Mouse (Mus musculus) hindbrain, embryonic 13.5 days (tissue): ENCODE results near the gene 4930579F01Rik. TPM values are rescaled to one million over a fixed set of nuclear protein-coding genes. Genes with fewer than 3 reads are reported as not detected.

ENCODE experiments used
- ATAC-seq: fragments of 200-750 bp; cut with Nextera tagmentation; 2 replicates; pipeline ENCODE4 v1.8.0; 2017; ENCODE audit warnings: moderate TSS enrichment; ENCODE audit not compliant: low FRiP score
- H3K27ac ChIP-seq: fragments of 300-500 bp; sonication (generic); 2 replicates; pipeline ENCODE4 v1.5.1; 2015; ENCODE audit warnings: inconsistent platforms, mild to moderate bottlenecking, moderate library complexity
- H3K27me3 ChIP-seq: fragments of 300-500 bp; sonication (generic); 2 replicates; pipeline ENCODE4 v1.6.1; 2015; ENCODE audit warnings: mild to moderate bottlenecking, inconsistent platforms
- H3K36me3 ChIP-seq: fragments of 300-500 bp; sonication (generic); 2 replicates; pipeline ENCODE4 v1.6.1; 2015; ENCODE audit warnings: mild to moderate bottlenecking, inconsistent platforms
- H3K4me1 ChIP-seq: fragments of 300-500 bp; sonication (generic); replicated peaks from 2 replicates; pipeline ENCODE4 v1.6.1; 2015; ENCODE audit warnings: inconsistent platforms
- H3K4me2 ChIP-seq: fragments of 300-500 bp; sonication (generic); 2 replicates; pipeline ENCODE4 v1.6.1; 2015; ENCODE audit warnings: inconsistent platforms, mild to moderate bottlenecking, moderate library complexity
- H3K4me3 ChIP-seq: fragments of 300-500 bp; sonication (generic); 2 replicates; pipeline ENCODE4 v1.5.1; 2015; ENCODE audit warnings: mild to moderate bottlenecking, inconsistent platforms
- H3K9ac ChIP-seq: fragments of 300-500 bp; sonication (generic); 2 replicates; pipeline ENCODE4 v1.6.1; 2015; ENCODE audit warnings: mild to moderate bottlenecking, inconsistent platforms
- H3K9me3 ChIP-seq: fragments of 300-500 bp; sonication (generic); 2 replicates; pipeline ENCODE4 v1.6.1; 2016; ENCODE audit warnings: inconsistent platforms
- WGBS: fragments of 180-500 bp; shearing (Covaris S2); methylation state at CpG from one replicate; pipeline ENCODE4 v1.1.7; 2015; 5-methylcytosine and 5-hydroxymethylcytosine counted together
- polyA plus RNA-seq: library from polyadenylated mRNA; unstranded; fragments of >200 nt; fragmentation: Nextera tagmentation; extraction: Ambion mirVana; gene quantifications from 2 replicates; pipeline ENCODE4 v1.2.1, GENCODE M21; 2015

4930579F01Rik gene
- polyA plus RNA-seq: 0.10 TPM in 1 of 2 replicates, not detected in the other

- Histone ChIP-seq H3K4me2 (no peak within 1 kb of the TSS), H3K4me3 (no peak within 1 kb of the TSS), H3K27me3 (no peaks in the 10 kb centered on the region), H3K4me1 (0 out of 2 replicates have a peak, but pooled peaks cover 8% of the 10 kb centered on the region), H3K27ac (no peak within 1 kb of the TSS), H3K9ac (no peak within 1 kb of the TSS), H3K36me3 (no peaks in the 10 kb centered on the region), H3K9me3 (no peaks in the 10 kb centered on the region)
- WGBS: 82% methylated on average over 15 of the region's 15 CpGs
- no peak for ATAC-seq
These were observed at the start of gene 4930579F01Rik for GRCm38 (mm10) chr3:138193683-138194302. Gene 4930579F01Rik (minus strand): TSS chr3:138193825.

- H3K9ac ChIP-seq: no peak overlapping the region
- WGBS: 86% methylated on average over 6 of the region's 6 CpGs
- no peaks in the 10 kb centered on the region for H3K36me3 ChIP-seq
- H3K27ac ChIP-seq: no peak overlapping the region
- H3K4me2 ChIP-seq: no peak overlapping the region
- H3K27me3 ChIP-seq: no peaks in the 10 kb centered on the region
- ATAC-seq: no peak
- H3K9me3 ChIP-seq: no peaks in the 10 kb centered on the region
- no peaks in the 10 kb centered on the region; the same call in 1 of the 2 replicates for H3K4me1 ChIP-seq
- H3K4me3 ChIP-seq: no peak overlapping the region
These were observed 49.3 kb upstream of the 4930579F01Rik start for GRCm38 (mm10) chr3:138242933-138243332.

DNA sequence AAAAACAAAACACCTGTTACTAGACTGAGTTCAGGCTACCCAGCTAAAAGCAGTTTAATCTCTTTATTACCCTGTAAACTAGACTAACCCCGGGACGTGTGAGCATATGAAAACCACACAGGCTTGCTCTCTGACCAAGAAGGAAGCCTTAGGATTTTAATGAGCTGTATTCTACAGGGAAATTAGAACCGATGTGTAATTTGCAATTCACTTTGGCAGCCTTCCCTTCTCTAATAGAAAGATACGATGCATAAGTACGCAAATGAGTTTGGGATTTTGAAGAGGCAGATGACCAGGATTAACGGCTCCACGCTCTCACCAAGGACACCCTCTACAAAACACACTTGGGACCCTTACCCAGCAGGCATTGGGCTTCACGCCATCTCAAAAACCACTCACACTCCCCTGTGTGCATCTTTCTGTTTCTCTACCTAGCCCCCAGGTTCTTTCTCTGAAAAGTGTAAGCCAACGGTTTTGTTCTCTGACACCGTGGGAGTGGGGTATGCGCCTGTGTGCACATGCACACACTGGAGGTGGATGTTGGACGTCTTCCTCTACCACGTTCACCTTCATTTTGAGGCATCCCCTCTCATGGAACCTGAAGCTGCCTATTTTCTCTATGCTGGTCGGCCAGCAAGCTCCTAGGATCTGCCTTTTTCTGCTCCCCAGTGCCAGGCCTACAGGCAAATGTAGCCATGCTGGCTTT, 48.5 kb upstream of the 4930579F01Rik start:
- Histone ChIP-seq H3K4me2 (no peak overlapping the region), H3K36me3 (no peaks in the 10 kb centered on the region), H3K9ac (no peak overlapping the region), H3K9me3 (no peaks in the 10 kb centered on the region), H3K4me3 (no peak overlapping the region), H3K27me3 (no peaks in the 10 kb centered on the region), H3K4me1 (no peaks in the 10 kb centered on the region; the same call in 1 of the 2 replicates), H3K27ac (peak overlapping the region; percentile 26; the same call in 1 of the 2 replicates)
- 65% methylated on average over 14 of the region's 14 CpGs for WGBS
- ATAC-seq: peak; percentile 65

DNA sequence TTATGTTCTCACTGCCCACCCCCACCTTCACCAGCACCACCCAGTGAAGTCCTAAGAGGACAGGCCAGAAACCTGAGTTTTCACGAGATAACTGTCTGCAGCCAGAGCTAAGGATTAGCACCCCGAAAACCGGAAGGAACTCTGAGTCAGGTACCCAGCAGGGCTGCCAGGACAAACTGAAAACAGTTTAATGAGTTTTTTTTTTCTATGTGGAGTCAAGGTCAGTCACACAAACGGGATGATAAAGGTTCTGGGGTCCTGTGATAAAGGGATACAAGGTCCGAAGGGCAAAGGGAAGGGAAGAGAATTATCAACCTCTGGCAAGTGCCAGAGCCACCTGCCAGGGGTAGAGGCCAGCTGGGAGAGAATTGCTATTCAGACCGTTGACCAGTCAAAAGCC, 47.7 kb upstream of the 4930579F01Rik start:
- Histone ChIP-seq H3K9ac (no peak overlapping the region), H3K4me2 (no peak overlapping the region), H3K4me3 (no peak overlapping the region), H3K36me3 (no peaks in the 10 kb centered on the region), H3K9me3 (no peaks in the 10 kb centered on the region), H3K27ac (no peak overlapping the region), H3K4me1 (no peaks in the 10 kb centered on the region; the same call in 1 of the 2 replicates), H3K27me3 (no peaks in the 10 kb centered on the region)
- ATAC-seq: no peak
- 75% methylated on average over 6 of the region's 6 CpGs for WGBS

- no peak overlapping the region for H3K9ac ChIP-seq
- H3K4me1 ChIP-seq: no peaks in the 10 kb centered on the region; the same call in 1 of the 2 replicates
- H3K4me2 ChIP-seq: no peak overlapping the region
- no peak overlapping the region for H3K27ac ChIP-seq
- no peak overlapping the region for H3K4me3 ChIP-seq
- no peaks in the 10 kb centered on the region for H3K27me3 ChIP-seq
- no peak for ATAC-seq
- no peaks in the 10 kb centered on the region for H3K36me3 ChIP-seq
- WGBS: 87% methylated on average over 5 of the region's 5 CpGs
- no peaks in the 10 kb centered on the region for H3K9me3 ChIP-seq
These were observed 47.3 kb upstream of the 4930579F01Rik start for GRCm38 (mm10) chr3:138240942-138241341.

- H3K4me1 ChIP-seq: no peaks in the 10 kb centered on the region; the same call in 1 of the 2 replicates
- ATAC-seq: no peak
- no peak overlapping the region for H3K9ac ChIP-seq
- no peaks in the 10 kb centered on the region for H3K27me3 ChIP-seq
- no peaks in the 10 kb centered on the region for H3K36me3 ChIP-seq
- 94% methylated on average over 3 of the region's 3 CpGs for WGBS
- no peak overlapping the region for H3K27ac ChIP-seq
- no peaks in the 10 kb centered on the region for H3K9me3 ChIP-seq
- no peak overlapping the region for H3K4me3 ChIP-seq
- H3K4me2 ChIP-seq: no peak overlapping the region
These were observed 46.8 kb upstream of the 4930579F01Rik start for GRCm38 (mm10) chr3:138240411-138240810.

DNA sequence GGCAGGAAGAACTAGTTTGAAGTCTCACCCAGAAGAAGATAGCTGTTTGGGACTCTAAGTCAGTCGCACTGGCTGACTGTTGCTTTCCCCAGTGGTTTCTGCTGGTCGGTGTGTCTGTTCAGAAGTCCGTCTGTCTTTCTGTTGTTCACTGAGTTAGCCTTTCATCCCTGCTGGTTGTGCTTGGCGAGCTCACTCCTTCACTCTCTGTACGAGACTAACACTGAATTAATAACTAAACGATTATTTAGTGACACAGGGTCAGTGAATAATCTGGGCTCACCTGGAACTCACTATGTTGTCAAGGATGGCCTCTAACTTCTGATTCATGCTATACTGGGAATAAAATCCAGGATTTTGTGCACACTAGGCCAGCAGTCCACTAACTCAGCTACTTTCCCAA, 45.8 kb upstream of the 4930579F01Rik start:
- Histone ChIP-seq H3K9me3 (no peaks in the 10 kb centered on the region), H3K4me1 (no peaks in the 10 kb centered on the region; the same call in 1 of the 2 replicates), H3K4me2 (no peak overlapping the region), H3K9ac (no peak overlapping the region), H3K4me3 (no peak overlapping the region), H3K36me3 (no peaks in the 10 kb centered on the region), H3K27me3 (no peaks in the 10 kb centered on the region), H3K27ac (no peak overlapping the region)
- no peak for ATAC-seq
- 90% methylated on average over 6 of the region's 6 CpGs for WGBS

GRCm38 (mm10) chr3:138238046-138238445, 44.4 kb upstream of the 4930579F01Rik start:
- H3K9ac ChIP-seq: no peak overlapping the region
- ATAC-seq: no peak
- no peaks in the 10 kb centered on the region for H3K27me3 ChIP-seq
- 90% methylated on average over 10 of the region's 10 CpGs for WGBS
- no peak overlapping the region for H3K27ac ChIP-seq
- H3K4me1 ChIP-seq: no peaks in the 10 kb centered on the region; the same call in 1 of the 2 replicates
- H3K4me3 ChIP-seq: no peak overlapping the region
- no peaks in the 10 kb centered on the region for H3K9me3 ChIP-seq
- no peaks in the 10 kb centered on the region for H3K36me3 ChIP-seq
- no peak overlapping the region for H3K4me2 ChIP-seq

GRCm38 (mm10) chr3:138236546-138237163, 43.0 kb upstream of the 4930579F01Rik start:
- no peak overlapping the region for H3K4me3 ChIP-seq
- no peaks in the 10 kb centered on the region for H3K9me3 ChIP-seq
- no peak overlapping the region for H3K27ac ChIP-seq
- no peak for ATAC-seq
- no peaks in the 10 kb centered on the region for H3K27me3 ChIP-seq
- no peaks in the 10 kb centered on the region; the same call in 1 of the 2 replicates for H3K4me1 ChIP-seq
- 78% methylated on average over 11 of the region's 11 CpGs for WGBS
- no peak overlapping the region for H3K4me2 ChIP-seq
- H3K36me3 ChIP-seq: no peaks in the 10 kb centered on the region
- no peak overlapping the region for H3K9ac ChIP-seq

- H3K4me1 ChIP-seq: no peaks in the 10 kb centered on the region
- H3K4me2 ChIP-seq: no peak overlapping the region
- no peaks in the 10 kb centered on the region for H3K27me3 ChIP-seq
- H3K27ac ChIP-seq: no peak overlapping the region
- ATAC-seq: no peak
- H3K9ac ChIP-seq: no peak overlapping the region
- 90% methylated on average over 2 of the region's 2 CpGs for WGBS
- no peaks in the 10 kb centered on the region for H3K9me3 ChIP-seq
- no peaks in the 10 kb centered on the region for H3K36me3 ChIP-seq
- H3K4me3 ChIP-seq: no peak overlapping the region
These were observed 37.9 kb upstream of the 4930579F01Rik start for GRCm38 (mm10) chr3:138231531-138231930.

DNA sequence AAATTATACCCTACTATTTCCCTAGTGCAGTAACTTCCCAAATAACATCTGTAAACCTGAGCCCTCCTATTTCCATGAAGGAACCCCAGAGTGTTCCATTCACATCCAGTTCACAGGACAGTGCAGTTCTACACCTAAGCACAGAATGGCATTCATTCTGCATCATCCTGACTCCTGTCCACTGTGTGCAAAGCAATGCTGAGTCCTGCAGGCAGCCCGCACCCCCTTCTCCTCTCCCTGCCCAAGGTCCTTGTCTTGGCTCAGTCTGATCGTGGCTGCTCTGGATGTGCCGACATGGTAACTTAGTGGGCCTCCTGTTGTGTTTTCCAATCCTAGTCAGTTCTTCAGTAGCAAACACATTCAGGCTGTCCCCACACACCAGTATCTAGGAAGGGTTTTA, 36.6 kb upstream of the 4930579F01Rik start:
- no peaks in the 10 kb centered on the region for H3K36me3 ChIP-seq
- WGBS: 68% methylated on average over 3 of the region's 3 CpGs
- ATAC-seq: no peak
- no peak overlapping the region for H3K4me3 ChIP-seq
- H3K9me3 ChIP-seq: no peaks in the 10 kb centered on the region
- no peaks in the 10 kb centered on the region for H3K27me3 ChIP-seq
- no peaks in the 10 kb centered on the region for H3K4me1 ChIP-seq
- H3K9ac ChIP-seq: no peak overlapping the region
- no peak overlapping the region for H3K4me2 ChIP-seq
- H3K27ac ChIP-seq: no peak overlapping the region

GRCm38 (mm10) chr3:138229448-138229847, 35.8 kb upstream of the 4930579F01Rik start:
- no peaks in the 10 kb centered on the region for H3K27me3 ChIP-seq
- no peak overlapping the region for H3K27ac ChIP-seq
- H3K4me2 ChIP-seq: no peak overlapping the region
- no peaks in the 10 kb centered on the region for H3K36me3 ChIP-seq
- 81% methylated on average over 1 of the region's 1 CpGs for WGBS
- ATAC-seq: no peak
- H3K4me3 ChIP-seq: no peak overlapping the region
- H3K9me3 ChIP-seq: no peaks in the 10 kb centered on the region
- H3K4me1 ChIP-seq: no peaks in the 10 kb centered on the region
- no peak overlapping the region for H3K9ac ChIP-seq
